Mouse (Mus musculus): Measurements from ENCODE around the gene Olfr395. TPM values are rescaled to one million over a fixed set of nuclear protein-coding genes. Genes with fewer than 3 reads are reported as not detected.

Gene Olfr395
- total RNA-seq (2023) = not detected

GRCm38 (mm10) chr11:73909199-73909598 lies at the start of gene Olfr395:
Gene Olfr395 (minus strand): TSS chr11:73909299.

GRCm38 (mm10) chr11:73936377-73936776 lies 27.3 kb upstream of the Olfr395 start, which contains the start of gene Olfr23:
Gene Olfr23 (plus strand): TSS chr11:73936677.

GRCm38 (mm10) chr11:73890671-73891070 lies 18.4 kb downstream of the Olfr395 start, which contains the start of gene Olfr394:
Gene Olfr394 (minus strand): TSS chr11:73890771.

Other genes starting within 250 kb of the Olfr395 start
- not detected for gene Zfp735, start 220.5 kb downstream of the Olfr395 start, total RNA-seq (2023)
- gene Olfr389, start 128.6 kb downstream of the Olfr395 start, total RNA-seq (2023) = not detected
- gene Olfr390, start 126.3 kb downstream of the Olfr395 start, total RNA-seq (2023) = not detected
- not detected for gene Olfr391-ps, start 106.2 kb downstream of the Olfr395 start, total RNA-seq (2023)
- not detected for gene Olfr392, start 92.2 kb downstream of the Olfr395 start, total RNA-seq (2023)
- gene Olfr393, start 57.8 kb downstream of the Olfr395 start, total RNA-seq (2023) = not detected
- not detected for gene Olfr394, start 18.5 kb downstream of the Olfr395 start, total RNA-seq (2023)
- not detected for gene Olfr23, start 27.4 kb upstream of the Olfr395 start, total RNA-seq (2023)
- gene Olfr397, start 51.5 kb upstream of the Olfr395 start, total RNA-seq (2023) = not detected
- not detected for gene Olfr398, start 81.1 kb upstream of the Olfr395 start, total RNA-seq (2023)
- not detected for gene Olfr139, start 147.3 kb upstream of the Olfr395 start, total RNA-seq (2023)
- not detected for gene Olfr399, start 147.3 kb upstream of the Olfr395 start, total RNA-seq (2023)
- not detected for gene Zfp616, start 160.7 kb upstream of the Olfr395 start, total RNA-seq (2023)
- gene Olfr401, start 204.4 kb upstream of the Olfr395 start, total RNA-seq (2023) = not detected
- gene Olfr402, start 244.2 kb upstream of the Olfr395 start, total RNA-seq (2023) = not detected

Measured in neutrophil, adult 83 days (primary cell).